Mouse (Mus musculus) heart, postnatal 0 days (tissue): ENCODE data around the gene Angel1. TPM values are rescaled to one million over a fixed set of nuclear protein-coding genes. Genes with fewer than 3 reads are reported as not detected.

Experiments used
- ATAC-seq: fragments of 200-750 bp; cut with Nextera tagmentation; 2 replicates; pipeline ENCODE4 v1.8.0; 2017; ENCODE audit warnings: low read depth, moderate number of reproducible peaks, moderate library complexity; ENCODE audit not compliant: insufficient read depth
- DNase-seq: peaks from one replicate; pipeline ENCODE4 v3.0.0-alpha.2; 2016; ENCODE audit warnings: low spot score
- H3K27ac ChIP-seq: fragments of 300-500 bp; sonication (generic); 2 replicates; pipeline ENCODE4 v1.5.1; 2014; ENCODE audit warnings: low read depth, mild to moderate bottlenecking
- H3K27me3 ChIP-seq: fragments of 300-500 bp; sonication (generic); 2 replicates; pipeline ENCODE4 v1.6.1; 2014; ENCODE audit warnings: low read length, mixed read lengths; ENCODE audit not compliant: control insufficient read depth, insufficient read depth
- H3K36me3 ChIP-seq: fragments of 300-500 bp; sonication (generic); replicated peaks from 2 replicates; pipeline ENCODE4 v1.6.1; 2014; ENCODE audit warnings: low read length, mixed read lengths; ENCODE audit not compliant: control insufficient read depth, insufficient read depth
- H3K4me1 ChIP-seq: fragments of 300-500 bp; sonication (generic); 2 replicates; pipeline ENCODE4 v1.6.1; 2014; ENCODE audit warnings: antibody characterized with exemption; ENCODE audit not compliant: control insufficient read depth, insufficient read depth
- H3K4me2 ChIP-seq: fragments of 300-500 bp; sonication (generic); 2 replicates; pipeline ENCODE4 v1.6.1; 2014; ENCODE audit warnings: low read depth, mild to moderate bottlenecking, low read length, moderate library complexity
- H3K4me3 ChIP-seq: fragments of 300-500 bp; sonication (generic); 2 replicates; pipeline ENCODE4 v1.5.1; 2014; ENCODE audit warnings: low read depth, low read length
- H3K9ac ChIP-seq: fragments of 300-500 bp; sonication (generic); replicated peaks from 2 replicates; pipeline ENCODE4 v1.6.1; 2014; ENCODE audit warnings: low read depth, low read length, mixed read lengths
- H3K9me3 ChIP-seq: fragments of 300-500 bp; sonication (generic); replicated peaks from 2 replicates; pipeline ENCODE4 v1.6.1; 2016; ENCODE audit warnings: low read length; ENCODE audit not compliant: control insufficient read depth
- CTCF ChIP-seq: IDR thresholded peaks from 2 replicates; pipeline ENCODE4 v1.5.1; 2016; ENCODE audit warnings: antibody characterized with exemption, control low read depth, low read depth
- EP300 ChIP-seq: IDR thresholded peaks from 2 replicates; pipeline ENCODE4 v1.6.1; 2016; ENCODE audit warnings: antibody characterized with exemption, low read depth
- WGBS: fragments of 180-500 bp; shearing (Covaris S2); extraction: QIAGEN DNeasy Blood & Tissue Kit; methylation state at CpG from one replicate; pipeline ENCODE4 v1.1.7; 2014; 5-methylcytosine and 5-hydroxymethylcytosine counted together
- polyA plus RNA-seq: library from polyadenylated mRNA; unstranded; fragments of >200 nt; fragmentation: Nextera tagmentation; extraction: Ambion mirVana; gene quantifications from 2 replicates; pipeline ENCODE4 v1.2.1, GENCODE M21; 2015
- total RNA-seq: library from RNA; depleted of rRNA; stranded (reverse); fragments of >200 nt; gene quantifications from 2 replicates; pipeline ENCODE4 v1.2.3, GENCODE M21; 2014; ENCODE audit warnings: low replicate concordance; rRNA removed

The Angel1 gene
- total and polyA plus RNA-seq, 2 experiments from 2014 or later = 2.2 to 4.4 TPM

GRCm38 (mm10) chr12:86660466-86660865, 65.8 kb downstream of the Angel1 start:
- H3K9ac ChIP-seq = no peak overlapping the region
- H3K4me3 ChIP-seq = no peak overlapping the region
- TF ChIP-seq CTCF (no peak), EP300 (no peak)
- peaks cover 6% of the 10 kb centered on the region; the same call in 1 of the 2 replicates for H3K4me1 ChIP-seq
- H3K27ac ChIP-seq = no peak overlapping the region
- no peak for ATAC-seq
- DNase-seq = no peak
- H3K27me3 ChIP-seq = no peaks in the 10 kb centered on the region
- WGBS = 71% methylated on average over 2 of the region's 2 CpGs
- no peaks in the 10 kb centered on the region for H3K9me3 ChIP-seq
- no peak overlapping the region for H3K4me2 ChIP-seq
- no peaks in the 10 kb centered on the region for H3K36me3 ChIP-seq

- H3K27me3 ChIP-seq = no peaks in the 10 kb centered on the region
- DNase-seq = no peak
- ATAC-seq = no peak
- 38% methylated on average over 6 of the region's 6 CpGs for WGBS
- H3K36me3 ChIP-seq = no peaks in the 10 kb centered on the region
- no peak overlapping the region for H3K9ac ChIP-seq
- no peaks in the 10 kb centered on the region for H3K9me3 ChIP-seq
- H3K4me2 ChIP-seq = no peak overlapping the region
- peak overlapping the region; percentile 72 for H3K27ac ChIP-seq
- TF ChIP-seq CTCF = no peak
- TF ChIP-seq EP300 = no peak
- no peak overlapping the region for H3K4me3 ChIP-seq
- H3K4me1 ChIP-seq = peaks cover 9% of the 10 kb centered on the region; the same call in 1 of the 2 replicates
These were observed 66.8 kb downstream of the Angel1 start for GRCm38 (mm10) chr12:86659447-86659968.

- H3K4me3 ChIP-seq = no peak overlapping the region
- H3K27ac ChIP-seq = peak overlapping the region; percentile 84
- no peak for TF ChIP-seq EP300
- TF ChIP-seq CTCF = no peak
- H3K4me1 ChIP-seq = peaks cover 31% of the 10 kb centered on the region
- peak; percentile 98 for DNase-seq
- H3K4me2 ChIP-seq = peak overlapping the region; percentile 24
- no peaks in the 10 kb centered on the region for H3K9me3 ChIP-seq
- H3K36me3 ChIP-seq = no peaks in the 10 kb centered on the region
- WGBS = 11% methylated on average over 4 of the region's 4 CpGs
- ATAC-seq = peak; percentile 95
- no peaks in the 10 kb centered on the region for H3K27me3 ChIP-seq
- no peak overlapping the region for H3K9ac ChIP-seq
These were observed 73.7 kb downstream of the Angel1 start for GRCm38 (mm10) chr12:86652570-86653041.

GRCm38 (mm10) chr12:86651301-86651860, 74.9 kb downstream of the Angel1 start:
- H3K4me2 ChIP-seq = no peak overlapping the region
- H3K27ac ChIP-seq = no peak overlapping the region
- no peaks in the 10 kb centered on the region for H3K36me3 ChIP-seq
- H3K4me1 ChIP-seq = peaks cover 32% of the 10 kb centered on the region
- no peak overlapping the region for H3K4me3 ChIP-seq
- DNase-seq (no peak), ATAC-seq (no peak)
- H3K9ac ChIP-seq = no peak overlapping the region
- WGBS = 97% methylated on average over 8 of the region's 8 CpGs
- H3K9me3 ChIP-seq = no peaks in the 10 kb centered on the region
- no peaks in the 10 kb centered on the region for H3K27me3 ChIP-seq
- TF ChIP-seq EP300 (no peak), CTCF (no peak)

Other genes with a start within 250 kb of the Angel1 start
- 35.0 and 38.1 TPM in 2 replicates for gene Vash1, start 47.8 kb downstream of the Angel1 start, total RNA-seq
- gene Vash1, start 47.8 kb downstream of the Angel1 start, polyA plus RNA-seq = 8.2 and 8.9 TPM in 2 replicates
- gene Lrrc74a, start 7.9 kb upstream of the Angel1 start, total RNA-seq = not detected in 2 replicates
- not detected in 2 replicates for gene Lrrc74a, start 7.9 kb upstream of the Angel1 start, polyA plus RNA-seq
- gene Irf2bpl, start 158.3 kb upstream of the Angel1 start, total RNA-seq = 74.0 and 88.5 TPM in 2 replicates
- gene Irf2bpl, start 158.3 kb upstream of the Angel1 start, polyA plus RNA-seq = 26.4 and 30.0 TPM in 2 replicates
- 26.2 and 41.6 TPM in 2 replicates for gene Cipc, start 220.6 kb upstream of the Angel1 start, total RNA-seq
- 18.7 and 20.9 TPM in 2 replicates for gene Cipc, start 220.6 kb upstream of the Angel1 start, polyA plus RNA-seq